Mouse (Mus musculus) erythroblast, adult 5-6 weeks (primary cell): ENCODE data around the gene Crybg3. TPM values are rescaled to one million over a fixed set of nuclear protein-coding genes. Genes with fewer than 3 reads are reported as not detected.

Source experiments
- ATAC-seq: replicated peaks from 2 replicates; pipeline ENCODE4 v1.8.0; 2016; ENCODE audit warnings: moderate number of reproducible peaks, mild to moderate bottlenecking, moderate TSS enrichment, inconsistent platforms; ENCODE audit not compliant: poor library complexity, low FRiP score, severe bottlenecking
- total RNA-seq, 2 experiments: library from RNA; stranded (forward) in 1 of 2; stranded (reverse) in 1 of 2; fragments of 150-400 nt in 1 of 2; fragments of 200-764, 138-1000 nt in 1 of 2; gene quantifications; 2 replicates each; pipeline versions ENCODE4 v1.2.3 to v1.2.4; 2015 to 2017; ENCODE audit warnings: low replicate concordance in 2 of 2

Gene Crybg3
- total RNA-seq, 2 experiments from 2014 or later, result 2.8 to 5.6 TPM

DNA sequence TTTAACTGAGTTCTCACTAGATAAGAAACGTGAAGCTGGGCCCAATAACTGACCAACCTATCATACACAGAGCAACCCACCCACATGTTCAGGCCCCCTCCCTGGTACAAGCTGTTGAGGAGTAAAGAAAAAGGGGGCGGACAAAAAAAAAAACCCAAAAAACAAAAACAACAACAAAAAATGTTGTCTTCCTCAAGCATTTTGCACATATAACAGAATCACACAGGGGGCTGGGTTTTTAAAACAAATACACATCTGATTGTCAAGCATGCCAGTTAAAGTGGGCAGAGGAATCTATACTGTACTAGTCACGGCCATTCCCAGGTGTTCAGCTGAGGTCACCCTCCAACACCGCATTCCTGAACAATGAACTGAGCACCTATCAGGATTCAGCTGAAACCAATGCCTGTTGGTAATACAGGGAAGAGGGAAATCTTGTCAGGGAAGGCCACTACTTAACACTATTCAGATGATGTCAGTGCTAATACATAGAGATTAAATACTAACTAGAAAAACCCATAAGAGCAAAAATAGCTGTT, 15.0 kb downstream of the Crybg3 start:
- no peak for ATAC-seq

DNA sequence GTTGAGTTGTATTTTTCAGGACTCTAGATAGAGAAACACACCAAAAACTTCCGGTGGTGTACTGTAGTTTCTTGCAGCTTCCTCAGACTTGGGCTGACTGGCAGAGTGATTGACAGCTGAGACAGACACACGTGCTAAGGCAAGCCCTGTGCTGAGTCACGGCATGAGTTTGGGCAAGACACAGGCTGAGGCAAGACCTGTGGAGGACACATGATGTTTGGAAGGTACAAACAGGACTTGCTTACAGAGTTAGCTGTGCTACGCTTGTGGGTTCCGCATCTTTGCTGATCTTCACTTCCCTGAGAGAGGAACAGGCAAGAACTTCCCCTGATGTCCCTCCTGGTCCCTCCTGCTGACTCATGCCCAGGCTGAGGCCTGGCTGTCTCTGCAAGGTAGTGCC, 17.3 kb downstream of the Crybg3 start:
- ATAC-seq, result no peak

DNA sequence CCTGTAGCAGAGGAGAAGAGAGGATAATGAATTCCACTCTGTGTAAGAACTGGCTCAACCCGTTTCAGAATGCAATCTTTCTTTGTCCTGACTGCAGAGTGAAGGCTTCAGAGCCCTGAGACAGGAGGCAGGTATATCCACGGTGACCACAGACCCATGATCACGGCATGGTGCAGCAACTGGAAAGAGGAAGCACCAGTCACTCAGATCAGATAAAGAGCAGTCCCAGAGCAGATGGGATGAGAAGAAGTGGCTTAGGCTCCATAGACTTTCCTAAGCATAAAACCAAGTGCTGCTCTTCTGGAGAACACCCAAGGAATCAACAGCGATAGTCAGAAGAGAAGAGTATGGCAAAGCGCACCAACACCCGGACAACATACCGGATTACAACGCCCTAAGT, 21.5 kb downstream of the Crybg3 start:
- no peak for ATAC-seq

DNA sequence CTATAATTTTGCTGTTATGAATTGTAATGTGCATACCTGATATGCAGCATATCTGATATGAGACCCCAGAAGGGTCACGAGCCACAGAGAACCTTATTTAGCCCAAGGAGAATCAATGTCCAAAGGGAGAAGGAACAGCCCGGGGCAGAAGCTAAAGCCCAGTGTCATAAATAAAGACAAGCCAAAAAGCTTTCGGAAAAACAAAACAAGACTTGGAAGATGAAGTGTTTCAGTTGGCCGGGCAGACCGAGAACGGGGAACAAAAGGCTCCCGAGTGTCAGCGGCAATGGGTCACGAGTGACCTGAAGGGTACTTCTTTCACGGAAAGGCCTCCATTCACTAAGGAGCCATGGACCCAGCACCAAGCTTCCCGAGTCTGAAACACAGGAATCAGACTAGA, 26.8 kb downstream of the Crybg3 start:
- no peak for ATAC-seq

GRCm38 (mm10) chr16:59572685-59573084, 28.1 kb downstream of the Crybg3 start:
- ATAC-seq, result no peak

GRCm38 (mm10) chr16:59570807-59571206, 30.0 kb downstream of the Crybg3 start:
- ATAC-seq, result no peak

GRCm38 (mm10) chr16:59569837-59570236, 30.9 kb downstream of the Crybg3 start:
- ATAC-seq, result no peak

DNA sequence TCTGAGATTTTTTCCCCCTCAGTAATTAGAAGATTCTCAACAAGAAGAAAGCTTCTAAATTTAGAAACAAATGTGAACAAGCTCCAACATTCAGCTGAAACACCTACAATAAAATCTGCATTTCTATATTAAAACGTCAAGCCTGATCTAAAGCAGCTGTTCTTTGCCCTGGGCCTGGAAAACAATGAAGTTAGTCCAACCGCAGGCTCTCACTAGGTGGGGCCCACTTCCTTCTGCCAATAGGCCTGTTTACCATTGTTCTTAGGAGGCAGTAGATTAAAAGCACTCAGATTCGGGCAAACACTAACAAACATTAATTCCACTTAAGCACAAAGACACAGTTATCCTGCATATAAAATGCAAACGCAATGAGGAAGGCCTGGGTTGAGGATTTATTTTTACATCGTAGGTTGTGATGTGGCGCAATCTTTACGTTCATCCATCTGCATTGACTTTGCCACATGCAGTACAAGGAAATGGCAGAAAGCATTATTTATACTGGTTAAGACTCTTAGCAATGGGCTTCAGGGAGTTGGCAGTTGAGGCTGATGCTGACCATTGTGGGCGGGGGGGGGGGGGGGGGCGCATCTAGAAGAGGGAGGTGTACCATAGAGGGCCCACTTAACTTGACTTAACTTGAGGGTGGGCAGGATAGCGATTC, 32.9 kb downstream of the Crybg3 start:
- no peak for ATAC-seq

GRCm38 (mm10) chr16:59566437-59566836, 34.3 kb downstream of the Crybg3 start:
- no peak for ATAC-seq

DNA sequence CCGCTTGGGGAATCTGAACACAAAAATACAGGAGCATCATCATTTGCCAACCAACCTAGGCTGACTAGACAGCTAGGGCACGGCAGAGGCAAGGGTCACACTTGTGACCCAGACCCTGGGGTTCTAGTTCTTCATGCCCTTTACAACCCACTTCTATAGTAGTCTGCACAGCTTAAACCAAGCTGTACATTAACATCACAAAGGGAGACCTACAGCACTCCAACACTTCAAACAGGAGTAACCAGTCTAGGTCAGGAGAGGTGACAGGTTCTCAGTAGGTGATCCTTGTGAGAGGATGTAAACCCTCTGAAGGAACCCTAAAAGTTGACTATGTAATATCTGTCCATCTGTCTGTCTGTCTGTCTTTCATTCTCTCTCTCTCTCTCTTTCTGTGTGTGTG, 35.1 kb downstream of the Crybg3 start:
- no peak for ATAC-seq

DNA sequence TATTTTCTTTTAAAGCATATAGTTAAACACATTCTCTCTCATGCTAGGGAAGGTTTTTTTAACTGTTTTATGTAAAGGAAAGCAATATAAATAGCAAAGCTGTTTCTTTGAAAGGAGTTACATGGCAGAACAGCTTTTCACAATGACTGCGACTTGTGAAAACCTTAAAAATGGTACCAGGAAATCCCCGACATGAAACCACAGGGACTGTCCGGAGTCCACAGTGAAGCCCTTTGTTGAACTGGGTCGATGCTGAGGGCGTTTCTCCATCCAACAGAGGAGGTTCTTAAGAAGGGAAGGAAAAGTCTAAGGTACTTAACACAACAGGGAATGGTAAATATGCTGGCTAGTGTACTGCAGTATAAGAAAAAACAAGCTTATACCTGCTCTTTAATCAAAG, 36.8 kb downstream of the Crybg3 start:
- no peak for ATAC-seq

DNA sequence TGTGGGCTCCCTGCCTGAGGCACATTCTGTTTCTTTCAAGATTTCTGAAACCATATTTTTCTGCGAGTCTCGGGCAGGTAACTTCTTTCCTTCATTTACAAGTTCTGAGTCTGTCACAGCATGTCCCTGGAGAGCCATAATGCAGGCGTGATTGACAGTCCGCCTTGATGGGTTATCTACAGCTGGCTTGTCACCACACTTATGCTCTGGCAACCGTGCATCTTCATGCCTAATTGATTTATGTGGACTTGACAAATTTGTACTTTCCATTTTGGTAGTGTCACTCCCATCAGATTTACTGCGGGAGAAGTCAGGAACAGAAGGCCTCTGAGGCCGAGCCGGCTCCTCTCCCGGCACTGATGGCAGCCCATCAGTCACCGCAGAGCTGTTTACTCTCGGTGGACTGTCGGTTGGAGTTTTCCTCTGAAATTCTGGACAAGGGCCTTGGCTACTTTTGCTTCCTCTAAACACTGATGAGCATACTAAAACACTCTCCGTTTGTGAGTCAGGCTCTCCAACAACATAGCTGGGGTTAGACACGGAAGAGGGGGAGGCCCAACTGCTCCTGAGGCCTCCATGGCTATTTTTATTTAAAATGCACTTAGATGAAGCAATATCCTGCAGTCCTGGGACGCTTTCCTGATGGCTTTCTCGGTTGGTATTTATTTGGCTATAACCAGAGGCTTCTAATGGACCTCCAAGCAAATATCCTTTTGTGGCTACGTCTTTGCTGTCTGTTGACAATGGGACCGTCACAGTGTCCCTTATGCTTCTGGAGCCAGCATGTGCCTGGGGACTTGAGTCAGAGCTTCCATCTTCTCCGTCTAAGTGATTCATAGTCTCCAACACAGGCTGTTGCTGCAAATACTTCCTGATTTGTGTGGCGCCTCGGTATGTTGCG, 41.2 kb downstream of the Crybg3 start:
- ATAC-seq, result no peak

GRCm38 (mm10) chr16:59558916-59559299, 41.9 kb downstream of the Crybg3 start:
- no peak for ATAC-seq

DNA sequence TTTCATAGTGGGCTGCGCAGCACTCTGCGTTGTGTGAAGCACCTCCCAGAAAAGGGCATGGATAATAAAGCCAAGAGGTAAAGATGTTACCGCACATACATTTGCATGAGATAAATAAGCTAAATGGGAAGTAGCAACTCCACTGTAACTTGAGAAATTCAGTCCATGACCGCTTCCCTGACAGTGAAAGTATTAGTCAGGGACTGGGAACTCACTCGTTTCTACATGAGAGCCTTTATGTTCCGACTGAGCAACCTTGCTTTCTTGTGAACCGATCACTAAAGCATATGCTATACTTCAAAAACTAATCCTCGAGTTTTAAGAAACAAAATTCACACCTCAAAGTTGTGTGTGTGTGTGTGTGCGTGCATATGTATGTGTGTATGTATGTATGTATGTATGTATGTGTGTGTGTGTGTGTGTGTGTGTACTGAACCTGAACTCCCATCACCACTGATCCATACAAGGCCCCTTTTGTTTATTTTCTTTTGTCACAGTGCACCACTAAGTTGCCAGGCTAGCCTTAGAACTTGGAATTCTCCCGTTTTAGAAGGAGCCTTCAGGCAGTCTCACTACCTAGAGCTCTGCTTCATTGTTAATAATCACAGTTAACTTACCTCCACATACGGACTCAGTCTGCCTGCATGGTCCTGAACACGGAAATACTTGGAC, 47.2 kb downstream of the Crybg3 start:
- no peak for ATAC-seq

- ATAC-seq, result no peak
Observed at GRCm38 (mm10) chr16:59551507-59551906, 49.3 kb downstream of the Crybg3 start.

GRCm38 (mm10) chr16:59549631-59550030, 51.1 kb downstream of the Crybg3 start:
- ATAC-seq, result no peak

GRCm38 (mm10) chr16:59548582-59548947, 52.2 kb downstream of the Crybg3 start:
- no peak for ATAC-seq

GRCm38 (mm10) chr16:59547887-59548581, 52.7 kb downstream of the Crybg3 start:
- no peak for ATAC-seq

GRCm38 (mm10) chr16:59547466-59547865, 53.3 kb downstream of the Crybg3 start:
- ATAC-seq, result no peak

- no peak for ATAC-seq
Observed at GRCm38 (mm10) chr16:59545360-59545759, 55.4 kb downstream of the Crybg3 start.
